Comparison of ENCODE assay signal across 17 mouse cellular contexts in genomic region chr9:48421561-48421960, GRCm38 (mm10).
"Had no signal": no experiment of that assay in that cellular context is flagged by ENCODE, and none has a peak within 500 bp of the region (broad histone marks: within the 10 kb centered on the region; RNA-seq: fewer than 3 reads in every experiment).

No protein-coding gene starts in this region.

- H3K4me2 ChIP-seq: lung, embryonic 14.5 days; midbrain, embryonic 11.5 days; midbrain, embryonic 13.5 days; midbrain, embryonic 15.5 days; neural tube, embryonic 13.5 days; neural tube, embryonic 15.5 days; stomach, embryonic 15.5 days had no signal

- H3K4me1 ChIP-seq: midbrain, embryonic 13.5 days; midbrain, embryonic 15.5 days; neural tube, embryonic 13.5 days; neural tube, embryonic 15.5 days; stomach, embryonic 15.5 days had no signal

- H3K9me3 ChIP-seq: midbrain, embryonic 13.5 days; midbrain, embryonic 15.5 days; neural tube, embryonic 13.5 days; neural tube, embryonic 15.5 days; stomach, embryonic 15.5 days had no signal

- H3K27me3 ChIP-seq: midbrain, embryonic 13.5 days; midbrain, embryonic 15.5 days; neural tube, embryonic 13.5 days; neural tube, embryonic 15.5 days; stomach, embryonic 15.5 days had no signal

- H3K9ac ChIP-seq: liver, embryonic 14.5 days; lung, embryonic 14.5 days; midbrain, embryonic 13.5 days; midbrain, embryonic 15.5 days; neural tube, embryonic 13.5 days; neural tube, embryonic 15.5 days; stomach, embryonic 15.5 days had no signal

- H3K27ac ChIP-seq: liver, embryonic 14.5 days; midbrain, embryonic 13.5 days; midbrain, embryonic 15.5 days; neural tube, embryonic 13.5 days; neural tube, embryonic 15.5 days; stomach, embryonic 15.5 days; stomach, postnatal 0 days had no signal

- ATAC-seq: midbrain, embryonic 13.5 days; midbrain, embryonic 15.5 days had no signal

- DNase-seq: lung, adult 18-20 months; lung, embryonic 14.5 days; lung, postnatal 10 days; retina, postnatal 1 day; right cerebral cortex, postnatal 14 days; thymus, adult 2 months; thymus, postnatal 25 days; thymus, postnatal 4 days had no signal

- H3K4me3 ChIP-seq: megakaryocyte, embryonic 14.5 days; midbrain, embryonic 13.5 days; midbrain, embryonic 15.5 days; neural tube, embryonic 13.5 days; neural tube, embryonic 15.5 days; stomach, embryonic 15.5 days had no signal

- H3K36me3 ChIP-seq: midbrain, embryonic 13.5 days; midbrain, embryonic 15.5 days; neural tube, embryonic 13.5 days; neural tube, embryonic 15.5 days; stomach, embryonic 15.5 days had no signal
